Mouse (Mus musculus): ENCODE results near the gene Sv2c. TPM values are rescaled to one million over a fixed set of nuclear protein-coding genes. Genes with fewer than 3 reads are reported as not detected.

Sv2c gene
- 7.2 and 9.6 TPM in 2 replicates for polyA plus RNA-seq (2014; fragmentation: Nextera tagmentation; extraction: Ambion mirVana)

- H3K4me1 ChIP-seq (ENCODE audit: control insufficient read depth, insufficient read depth, low read length): 0 out of 2 replicates have a peak, but pooled peaks cover 3% of the 10 kb centered on the region
- peak within 1 kb of the TSS; percentile 58 for H3K9ac ChIP-seq (ENCODE audit: low read length)
- H3K4me3 ChIP-seq (ENCODE audit: low read depth, low read length): peak within 1 kb of the TSS; percentile 44
- under 1% methylated on average over 40 of the region's 44 CpGs for WGBS
- peak within 1 kb of the TSS; percentile 56; the same call in 1 of the 2 replicates for H3K27ac ChIP-seq (ENCODE audit: low read depth, low read length)
- DNase-seq (ENCODE audit: low spot score) (peak; percentile 86), ATAC-seq (ENCODE audit: insufficient read depth, low FRiP score, low TSS enrichment) (peak; percentile 76)
- H3K9me3 ChIP-seq (ENCODE audit: control insufficient read depth, low read length): no peaks in the 10 kb centered on the region
- H3K36me3 ChIP-seq (ENCODE audit: control insufficient read depth, insufficient read depth, low read length): no peaks in the 10 kb centered on the region
- H3K4me2 ChIP-seq (ENCODE audit: low read depth): peak within 1 kb of the TSS; percentile 93
- peaks cover 39% of the 10 kb centered on the region for H3K27me3 ChIP-seq (ENCODE audit: control insufficient read depth, insufficient read depth, low read length)
Measured at GRCm38 (mm10) chr13:96132401-96132816, at the start of gene Sv2c. Gene Sv2c, minus strand, starts transcription at chr13:96132577.

GRCm38 (mm10) chr13:96180671-96181161 lies 48.3 kb upstream of the Sv2c start:
- DNase-seq (ENCODE audit: low spot score) (no peak), ATAC-seq (ENCODE audit: insufficient read depth, low FRiP score, low TSS enrichment) (no peak)
- 0 out of 2 replicates have a peak overlapping the region, but pooled peaks have one; percentile 8 for H3K27ac ChIP-seq (ENCODE audit: low read depth, low read length)
- no peaks in the 10 kb centered on the region for H3K9me3 ChIP-seq (ENCODE audit: control insufficient read depth, low read length)
- no peaks in the 10 kb centered on the region for H3K27me3 ChIP-seq (ENCODE audit: control insufficient read depth, insufficient read depth, low read length)
- no peaks in the 10 kb centered on the region for H3K36me3 ChIP-seq (ENCODE audit: control insufficient read depth, insufficient read depth, low read length)
- H3K4me3 ChIP-seq (ENCODE audit: low read depth, low read length): no peak overlapping the region
- no peak overlapping the region for H3K4me2 ChIP-seq (ENCODE audit: low read depth)
- WGBS: 69% methylated on average over 13 of the region's 13 CpGs
- H3K9ac ChIP-seq (ENCODE audit: low read length): no peak overlapping the region
- H3K4me1 ChIP-seq (ENCODE audit: control insufficient read depth, insufficient read depth, low read length): no peaks in the 10 kb centered on the region

- H3K27me3 ChIP-seq (ENCODE audit: control insufficient read depth, insufficient read depth, low read length): no peaks in the 10 kb centered on the region
- H3K27ac ChIP-seq (ENCODE audit: low read depth, low read length): no peak overlapping the region
- WGBS: 74% methylated on average over 8 of the region's 8 CpGs
- H3K4me3 ChIP-seq (ENCODE audit: low read depth, low read length): no peak overlapping the region
- H3K4me2 ChIP-seq (ENCODE audit: low read depth): no peak overlapping the region
- H3K4me1 ChIP-seq (ENCODE audit: control insufficient read depth, insufficient read depth, low read length): no peaks in the 10 kb centered on the region
- H3K36me3 ChIP-seq (ENCODE audit: control insufficient read depth, insufficient read depth, low read length): no peaks in the 10 kb centered on the region
- no peak for DNase-seq (ENCODE audit: low spot score)
- no peak for ATAC-seq (ENCODE audit: insufficient read depth, low FRiP score, low TSS enrichment)
- no peak overlapping the region for H3K9ac ChIP-seq (ENCODE audit: low read length)
- H3K9me3 ChIP-seq (ENCODE audit: control insufficient read depth, low read length): no peaks in the 10 kb centered on the region
Measured at GRCm38 (mm10) chr13:96175591-96176212, 43.3 kb upstream of the Sv2c start.

GRCm38 (mm10) chr13:96173686-96174085 lies 41.3 kb upstream of the Sv2c start:
- Histone ChIP-seq H3K27me3 (ENCODE audit: control insufficient read depth, insufficient read depth, low read length) (no peaks in the 10 kb centered on the region), H3K27ac (ENCODE audit: low read depth, low read length) (no peak overlapping the region), H3K36me3 (ENCODE audit: control insufficient read depth, insufficient read depth, low read length) (no peaks in the 10 kb centered on the region), H3K4me1 (ENCODE audit: control insufficient read depth, insufficient read depth, low read length) (no peaks in the 10 kb centered on the region), H3K9ac (ENCODE audit: low read length) (no peak overlapping the region), H3K9me3 (ENCODE audit: control insufficient read depth, low read length) (no peaks in the 10 kb centered on the region), H3K4me3 (ENCODE audit: low read depth, low read length) (no peak overlapping the region), H3K4me2 (ENCODE audit: low read depth) (no peak overlapping the region)
- ATAC-seq (ENCODE audit: insufficient read depth, low FRiP score, low TSS enrichment) (no peak), DNase-seq (ENCODE audit: low spot score) (no peak)
- WGBS: 80% methylated on average over 3 of the region's 3 CpGs

GRCm38 (mm10) chr13:96172290-96172689 lies 39.9 kb upstream of the Sv2c start:
- H3K9ac ChIP-seq (ENCODE audit: low read length): no peak overlapping the region
- H3K36me3 ChIP-seq (ENCODE audit: control insufficient read depth, insufficient read depth, low read length): no peaks in the 10 kb centered on the region
- WGBS: 90% methylated on average over 3 of the region's 3 CpGs
- H3K4me2 ChIP-seq (ENCODE audit: low read depth): no peak overlapping the region
- H3K4me3 ChIP-seq (ENCODE audit: low read depth, low read length): no peak overlapping the region
- DNase-seq (ENCODE audit: low spot score) (no peak), ATAC-seq (ENCODE audit: insufficient read depth, low FRiP score, low TSS enrichment) (no peak)
- H3K27me3 ChIP-seq (ENCODE audit: control insufficient read depth, insufficient read depth, low read length): no peaks in the 10 kb centered on the region
- H3K9me3 ChIP-seq (ENCODE audit: control insufficient read depth, low read length): no peaks in the 10 kb centered on the region
- H3K27ac ChIP-seq (ENCODE audit: low read depth, low read length): no peak overlapping the region
- H3K4me1 ChIP-seq (ENCODE audit: control insufficient read depth, insufficient read depth, low read length): no peaks in the 10 kb centered on the region

- no peak for DNase-seq (ENCODE audit: low spot score)
- H3K9me3 ChIP-seq (ENCODE audit: control insufficient read depth, low read length): no peaks in the 10 kb centered on the region
- ATAC-seq (ENCODE audit: insufficient read depth, low FRiP score, low TSS enrichment): no peak
- H3K9ac ChIP-seq (ENCODE audit: low read length): no peak overlapping the region
- no peak overlapping the region for H3K4me3 ChIP-seq (ENCODE audit: low read depth, low read length)
- H3K36me3 ChIP-seq (ENCODE audit: control insufficient read depth, insufficient read depth, low read length): no peaks in the 10 kb centered on the region
- H3K4me2 ChIP-seq (ENCODE audit: low read depth): no peak overlapping the region
- no peaks in the 10 kb centered on the region for H3K4me1 ChIP-seq (ENCODE audit: control insufficient read depth, insufficient read depth, low read length)
- no peaks in the 10 kb centered on the region for H3K27me3 ChIP-seq (ENCODE audit: control insufficient read depth, insufficient read depth, low read length)
- WGBS: 66% methylated on average over 11 of the region's 11 CpGs
- H3K27ac ChIP-seq (ENCODE audit: low read depth, low read length): no peak overlapping the region
Measured at GRCm38 (mm10) chr13:96168991-96169665, 36.8 kb upstream of the Sv2c start.

- no peaks in the 10 kb centered on the region for H3K9me3 ChIP-seq (ENCODE audit: control insufficient read depth, low read length)
- ATAC-seq (ENCODE audit: insufficient read depth, low FRiP score, low TSS enrichment): no peak
- H3K27ac ChIP-seq (ENCODE audit: low read depth, low read length): no peak overlapping the region
- no peaks in the 10 kb centered on the region for H3K36me3 ChIP-seq (ENCODE audit: control insufficient read depth, insufficient read depth, low read length)
- no peak overlapping the region for H3K4me3 ChIP-seq (ENCODE audit: low read depth, low read length)
- no peak for DNase-seq (ENCODE audit: low spot score)
- no peak overlapping the region for H3K4me2 ChIP-seq (ENCODE audit: low read depth)
- WGBS: 85% methylated on average over 2 of the region's 2 CpGs
- no peak overlapping the region for H3K9ac ChIP-seq (ENCODE audit: low read length)
- no peaks in the 10 kb centered on the region for H3K4me1 ChIP-seq (ENCODE audit: control insufficient read depth, insufficient read depth, low read length)
- no peaks in the 10 kb centered on the region for H3K27me3 ChIP-seq (ENCODE audit: control insufficient read depth, insufficient read depth, low read length)
Measured at GRCm38 (mm10) chr13:96166593-96166992, 34.2 kb upstream of the Sv2c start.

- Histone ChIP-seq H3K9ac (ENCODE audit: low read length) (peak overlapping the region; percentile 58), H3K27me3 (ENCODE audit: control insufficient read depth, insufficient read depth, low read length) (peaks cover 39% of the 10 kb centered on the region), H3K27ac (ENCODE audit: low read depth, low read length) (no peak overlapping the region), H3K36me3 (ENCODE audit: control insufficient read depth, insufficient read depth, low read length) (no peaks in the 10 kb centered on the region), H3K9me3 (ENCODE audit: control insufficient read depth, low read length) (no peaks in the 10 kb centered on the region), H3K4me1 (ENCODE audit: control insufficient read depth, insufficient read depth, low read length) (0 out of 2 replicates have a peak, but pooled peaks cover 3% of the 10 kb centered on the region), H3K4me2 (ENCODE audit: low read depth) (peak overlapping the region; percentile 93), H3K4me3 (ENCODE audit: low read depth, low read length) (peak overlapping the region; percentile 44)
- ATAC-seq (ENCODE audit: insufficient read depth, low FRiP score, low TSS enrichment): peak; percentile 27; the same call in 1 of the 2 replicates
- peak; percentile 44 for DNase-seq (ENCODE audit: low spot score)
- 4% methylated on average over 28 of the region's 28 CpGs for WGBS
Measured at GRCm38 (mm10) chr13:96133363-96134100, 1.2 kb upstream of the Sv2c start.
